Mouse (Mus musculus): ENCODE data around the gene Adgrv1. TPM values are rescaled to one million over a fixed set of nuclear protein-coding genes. Genes with fewer than 3 reads are reported as not detected.
"Not testable (repeated sequence)": the region's sequence is repeated elsewhere in the genome, so short reads cannot be mapped to it uniquely, and the experiment has no call there.

Adgrv1 gene
- polyA plus RNA-seq, 1 experiment from 2014 or later: 43.1 TPM

GRCm38 (mm10) chr13:81270396-81270795 lies 362.6 kb downstream of the Adgrv1 start:
- no peaks in the 10 kb centered on the region for H3K9me3 ChIP-seq (ENCODE audit: control insufficient read depth, low read length)
- ATAC-seq (ENCODE audit: low FRiP score) (no peak), DNase-seq (ENCODE audit: low spot score, missing footprints) (no peak)
- H3K27me3 ChIP-seq (ENCODE audit: control insufficient read depth, insufficient read depth, low read length): no peaks in the 10 kb centered on the region
- no peak overlapping the region for H3K9ac ChIP-seq (ENCODE audit: low read length)
- H3K27ac ChIP-seq (ENCODE audit: low read depth, low read length): no peak overlapping the region
- no peak overlapping the region for H3K4me2 ChIP-seq
- WGBS: 62% methylated on average over 6 of the region's 6 CpGs
- no peaks in the 10 kb centered on the region for H3K36me3 ChIP-seq (ENCODE audit: control insufficient read depth, insufficient read depth, low read length)
- H3K4me1 ChIP-seq (ENCODE audit: control insufficient read depth, insufficient read depth, low read length): no peaks in the 10 kb centered on the region
- no peak overlapping the region for H3K4me3 ChIP-seq (ENCODE audit: low read depth, low read length)

- WGBS: 82% methylated on average over 6 of the region's 6 CpGs
- no peaks in the 10 kb centered on the region for H3K36me3 ChIP-seq (ENCODE audit: control insufficient read depth, insufficient read depth, low read length)
- H3K4me2 ChIP-seq: no peak overlapping the region
- DNase-seq (ENCODE audit: low spot score, missing footprints) (no peak), ATAC-seq (ENCODE audit: low FRiP score) (no peak)
- no peaks in the 10 kb centered on the region for H3K9me3 ChIP-seq (ENCODE audit: control insufficient read depth, low read length)
- no peak overlapping the region for H3K4me3 ChIP-seq (ENCODE audit: low read depth, low read length)
- no peaks in the 10 kb centered on the region for H3K4me1 ChIP-seq (ENCODE audit: control insufficient read depth, insufficient read depth, low read length)
- no peaks in the 10 kb centered on the region for H3K27me3 ChIP-seq (ENCODE audit: control insufficient read depth, insufficient read depth, low read length)
- no peak overlapping the region for H3K9ac ChIP-seq (ENCODE audit: low read length)
- no peak overlapping the region for H3K27ac ChIP-seq (ENCODE audit: low read depth, low read length)
These were observed 363.9 kb downstream of the Adgrv1 start for GRCm38 (mm10) chr13:81269056-81269455.

- not testable (repeated sequence) for H3K4me2 ChIP-seq; H3K27me3 ChIP-seq (ENCODE audit: control insufficient read depth, insufficient read depth, low read length); H3K36me3 ChIP-seq (ENCODE audit: control insufficient read depth, insufficient read depth, low read length); ATAC-seq (ENCODE audit: low FRiP score); H3K4me1 ChIP-seq (ENCODE audit: control insufficient read depth, insufficient read depth, low read length); H3K27ac ChIP-seq (ENCODE audit: low read depth, low read length); DNase-seq (ENCODE audit: low spot score, missing footprints); H3K9me3 ChIP-seq (ENCODE audit: control insufficient read depth, low read length); H3K9ac ChIP-seq (ENCODE audit: low read length); H3K4me3 ChIP-seq (ENCODE audit: low read depth, low read length)
- 79% methylated on average over 4 of the region's 4 CpGs for WGBS
These were observed 365.5 kb downstream of the Adgrv1 start for GRCm38 (mm10) chr13:81267489-81267888.

- Histone ChIP-seq H3K36me3 (ENCODE audit: control insufficient read depth, insufficient read depth, low read length) (no peaks in the 10 kb centered on the region), H3K4me3 (ENCODE audit: low read depth, low read length) (no peak overlapping the region), H3K4me2 (no peak overlapping the region), H3K9me3 (ENCODE audit: control insufficient read depth, low read length) (no peaks in the 10 kb centered on the region), H3K27ac (ENCODE audit: low read depth, low read length) (no peak overlapping the region), H3K4me1 (ENCODE audit: control insufficient read depth, insufficient read depth, low read length) (no peaks in the 10 kb centered on the region), H3K27me3 (ENCODE audit: control insufficient read depth, insufficient read depth, low read length) (no peaks in the 10 kb centered on the region), H3K9ac (ENCODE audit: low read length) (no peak overlapping the region)
- WGBS: 83% methylated on average over 1 of the region's 1 CpGs
- no peak for DNase-seq (ENCODE audit: low spot score, missing footprints)
- ATAC-seq (ENCODE audit: low FRiP score): no peak
These were observed 368.5 kb downstream of the Adgrv1 start for GRCm38 (mm10) chr13:81264465-81264864.

GRCm38 (mm10) chr13:81241181-81241580 lies 391.8 kb downstream of the Adgrv1 start:
- H3K4me3 ChIP-seq (ENCODE audit: low read depth, low read length): no peak overlapping the region
- H3K36me3 ChIP-seq (ENCODE audit: control insufficient read depth, insufficient read depth, low read length): no peaks in the 10 kb centered on the region
- no peaks in the 10 kb centered on the region for H3K4me1 ChIP-seq (ENCODE audit: control insufficient read depth, insufficient read depth, low read length)
- no peak for DNase-seq (ENCODE audit: low spot score, missing footprints)
- ATAC-seq (ENCODE audit: low FRiP score): no peak
- H3K27me3 ChIP-seq (ENCODE audit: control insufficient read depth, insufficient read depth, low read length): no peaks in the 10 kb centered on the region
- H3K9me3 ChIP-seq (ENCODE audit: control insufficient read depth, low read length): no peaks in the 10 kb centered on the region
- no peak overlapping the region for H3K4me2 ChIP-seq
- H3K27ac ChIP-seq (ENCODE audit: low read depth, low read length): no peak overlapping the region
- H3K9ac ChIP-seq (ENCODE audit: low read length): no peak overlapping the region
- WGBS: 89% methylated on average over 2 of the region's 2 CpGs

- H3K36me3 ChIP-seq (ENCODE audit: control insufficient read depth, insufficient read depth, low read length): no peaks in the 10 kb centered on the region
- no peak overlapping the region for H3K4me2 ChIP-seq
- no peak for DNase-seq (ENCODE audit: low spot score, missing footprints)
- 97% methylated on average over 9 of the region's 10 CpGs for WGBS
- no peak overlapping the region for H3K27ac ChIP-seq (ENCODE audit: low read depth, low read length)
- H3K27me3 ChIP-seq (ENCODE audit: control insufficient read depth, insufficient read depth, low read length): no peaks in the 10 kb centered on the region
- ATAC-seq (ENCODE audit: low FRiP score): no peak
- no peak overlapping the region for H3K4me3 ChIP-seq (ENCODE audit: low read depth, low read length)
- H3K4me1 ChIP-seq (ENCODE audit: control insufficient read depth, insufficient read depth, low read length): no peaks in the 10 kb centered on the region
- no peak overlapping the region for H3K9ac ChIP-seq (ENCODE audit: low read length)
- H3K9me3 ChIP-seq (ENCODE audit: control insufficient read depth, low read length): no peaks in the 10 kb centered on the region
These were observed 393.1 kb downstream of the Adgrv1 start for GRCm38 (mm10) chr13:81239836-81240235.

- no peaks in the 10 kb centered on the region for H3K4me1 ChIP-seq (ENCODE audit: control insufficient read depth, insufficient read depth, low read length)
- no peak overlapping the region for H3K9ac ChIP-seq (ENCODE audit: low read length)
- no peaks in the 10 kb centered on the region for H3K9me3 ChIP-seq (ENCODE audit: control insufficient read depth, low read length)
- no peaks in the 10 kb centered on the region for H3K27me3 ChIP-seq (ENCODE audit: control insufficient read depth, insufficient read depth, low read length)
- 93% methylated on average over 3 of the region's 3 CpGs for WGBS
- ATAC-seq (ENCODE audit: low FRiP score): no peak
- H3K4me3 ChIP-seq (ENCODE audit: low read depth, low read length): no peak overlapping the region
- H3K4me2 ChIP-seq: no peak overlapping the region
- no peaks in the 10 kb centered on the region for H3K36me3 ChIP-seq (ENCODE audit: control insufficient read depth, insufficient read depth, low read length)
- no peak for DNase-seq (ENCODE audit: low spot score, missing footprints)
- H3K27ac ChIP-seq (ENCODE audit: low read depth, low read length): no peak overlapping the region
These were observed 393.5 kb downstream of the Adgrv1 start for GRCm38 (mm10) chr13:81239427-81239826.

GRCm38 (mm10) chr13:81238855-81239254 lies 394.1 kb downstream of the Adgrv1 start:
- ATAC-seq (ENCODE audit: low FRiP score) (no peak), DNase-seq (ENCODE audit: low spot score, missing footprints) (no peak)
- H3K36me3 ChIP-seq (ENCODE audit: control insufficient read depth, insufficient read depth, low read length): no peaks in the 10 kb centered on the region
- H3K9ac ChIP-seq (ENCODE audit: low read length): no peak overlapping the region
- no peak overlapping the region for H3K27ac ChIP-seq (ENCODE audit: low read depth, low read length)
- 84% methylated on average over 7 of the region's 7 CpGs for WGBS
- H3K27me3 ChIP-seq (ENCODE audit: control insufficient read depth, insufficient read depth, low read length): no peaks in the 10 kb centered on the region
- H3K4me3 ChIP-seq (ENCODE audit: low read depth, low read length): no peak overlapping the region
- no peak overlapping the region for H3K4me2 ChIP-seq
- H3K9me3 ChIP-seq (ENCODE audit: control insufficient read depth, low read length): no peaks in the 10 kb centered on the region
- H3K4me1 ChIP-seq (ENCODE audit: control insufficient read depth, insufficient read depth, low read length): no peaks in the 10 kb centered on the region

- Histone ChIP-seq H3K36me3 (ENCODE audit: control insufficient read depth, insufficient read depth, low read length) (no peaks in the 10 kb centered on the region), H3K27ac (ENCODE audit: low read depth, low read length) (no peak overlapping the region), H3K9ac (ENCODE audit: low read length) (no peak overlapping the region), H3K4me3 (ENCODE audit: low read depth, low read length) (no peak overlapping the region), H3K9me3 (ENCODE audit: control insufficient read depth, low read length) (no peaks in the 10 kb centered on the region), H3K4me2 (no peak overlapping the region), H3K27me3 (ENCODE audit: control insufficient read depth, insufficient read depth, low read length) (no peaks in the 10 kb centered on the region), H3K4me1 (ENCODE audit: control insufficient read depth, insufficient read depth, low read length) (no peaks in the 10 kb centered on the region)
- WGBS: 90% methylated on average over 5 of the region's 5 CpGs
- no peak for ATAC-seq (ENCODE audit: low FRiP score)
- no peak for DNase-seq (ENCODE audit: low spot score, missing footprints)
These were observed 395.0 kb downstream of the Adgrv1 start for GRCm38 (mm10) chr13:81237947-81238346.

Measured in midbrain, embryonic 11.5 days (tissue).